11 mouse cellular contexts compared by ENCODE assay signal in the genomic region with DNA sequence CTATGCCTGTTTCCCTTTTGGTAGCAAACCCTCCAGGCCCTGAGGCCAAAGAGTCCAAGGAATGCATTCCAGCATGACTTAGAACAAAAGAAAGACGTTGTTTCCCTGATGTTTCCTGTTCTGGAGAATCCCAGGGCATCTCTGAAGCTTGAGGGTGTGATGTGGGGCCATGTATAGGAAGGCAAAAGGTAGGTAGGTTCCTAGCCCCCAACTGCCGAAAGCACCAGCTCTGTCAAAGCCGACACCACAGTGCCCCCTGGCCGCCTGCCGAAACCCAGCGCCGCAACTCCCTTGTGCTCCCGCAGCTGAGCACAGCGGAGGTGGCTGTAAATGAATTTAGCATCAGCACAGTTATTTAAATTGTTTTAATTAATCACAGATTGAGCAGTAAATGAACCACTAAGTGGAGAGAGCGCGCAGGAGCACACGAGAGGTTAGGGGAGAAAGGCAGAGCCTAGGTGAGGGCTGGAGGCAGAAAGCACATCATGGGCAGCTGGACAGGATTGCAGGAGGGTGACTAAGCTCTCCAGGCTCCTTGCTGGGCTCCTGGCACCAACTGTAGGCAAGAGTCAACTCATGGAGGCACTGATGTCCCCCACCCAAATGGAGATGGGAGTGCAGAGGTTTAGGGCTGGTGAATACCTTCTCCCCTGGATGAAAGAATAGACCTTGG. TPM values are rescaled to one million over a fixed set of nuclear protein-coding genes. Genes with fewer than 3 reads are reported as not detected.
DNase-seq lines count a peak whose midpoint lies in the region; ATAC-seq and TF ChIP-seq lines count a peak whose summit lies in the region.
"Had no signal": no experiment of that assay in that cellular context is flagged by ENCODE, and none has a peak within 500 bp of the region (broad histone marks: within the 10 kb centered on the region; RNA-seq: fewer than 3 reads in every experiment).

No protein-coding gene starts in this region.

- in situ Hi-C loops in ES-E14 (cut with MboI; ENCODE audit: low sequenced_read_pairs in 2 of 2, unreplicated experiment in 2 of 2) = no loop called here

- H3K27me3 ChIP-seq in hindbrain, embryonic 11.5 days (ENCODE audit: control insufficient read depth, insufficient read depth, low read length) = no peaks in the 10 kb centered on the region
- H3K27me3 ChIP-seq in hindbrain, embryonic 10.5 days (ENCODE audit: insufficient read depth, poor library complexity, severe bottlenecking) = no peaks in the 10 kb centered on the region
- no peaks in the 10 kb centered on the region for H3K27me3 ChIP-seq in forebrain, embryonic 15.5 days
- H3K27me3 ChIP-seq in midbrain, postnatal 0 days (ENCODE audit: insufficient read depth, low read length) = no peaks in the 10 kb centered on the region
- H3K27me3 ChIP-seq: stomach, embryonic 15.5 days had no signal

- peak; percentile 36 for DNase-seq in hindbrain, embryonic 11.5 days (ENCODE audit: low spot score)
- no peak for DNase-seq in hindbrain, embryonic 10.5 days (ENCODE audit: low spot score)
- DNase-seq in ES-E14 (ENCODE audit: low read depth, low spot score) = peak; percentile 22
- peak; percentile 45 for DNase-seq in midbrain, postnatal 0 days (ENCODE audit: low spot score)
- no peak for DNase-seq in thymus, postnatal 10 days (ENCODE audit: low spot score in 2 of 2)
- DNase-seq: gastrocnemius, postnatal 36 days had no signal

- WGBS in hindbrain, embryonic 11.5 days = 22% methylated on average over 12 of the region's 12 CpGs
- 26% methylated on average over 12 of the region's 12 CpGs for WGBS in hindbrain, embryonic 10.5 days
- 9% methylated on average over 12 of the region's 12 CpGs for WGBS in forebrain, embryonic 15.5 days
- WGBS in midbrain, postnatal 0 days = 31% methylated on average over 12 of the region's 12 CpGs

- no peak overlapping the region for H3K9ac ChIP-seq in hindbrain, embryonic 11.5 days (ENCODE audit: low read depth, low read length)
- H3K9ac ChIP-seq in ES-E14 (ENCODE audit: insufficient read depth, low read depth, low read length, poor library complexity, severe bottlenecking) = no peak overlapping the region
- H3K9ac ChIP-seq in forebrain, embryonic 15.5 days (replicated peaks) = no peak overlapping the region
- H3K9ac ChIP-seq in midbrain, postnatal 0 days (replicated peaks; ENCODE audit: low read length, poor library complexity, severe bottlenecking) = no peak overlapping the region
- H3K9ac ChIP-seq: stomach, embryonic 15.5 days had no signal

- no peaks in the 10 kb centered on the region for H3K4me1 ChIP-seq in hindbrain, embryonic 11.5 days (replicated peaks; ENCODE audit: control insufficient read depth, insufficient read depth, low read length)
- no peaks in the 10 kb centered on the region for H3K4me1 ChIP-seq in hindbrain, embryonic 10.5 days (replicated peaks)
- H3K4me1 ChIP-seq in ES-E14 (ENCODE audit: control insufficient read depth in 2 of 2, insufficient read depth in 2 of 2, low read length in 2 of 2, poor library complexity in 1 of 2) = peaks cover 0 to 4% of the 10 kb centered on the region in 2 experiments; a peak in 1 of 4 replicates
- H3K4me1 ChIP-seq in forebrain, embryonic 15.5 days = no peaks in the 10 kb centered on the region
- no peaks in the 10 kb centered on the region for H3K4me1 ChIP-seq in midbrain, postnatal 0 days (ENCODE audit: insufficient read depth, low read length)
- H3K4me1 ChIP-seq: stomach, embryonic 15.5 days had no signal

- ATAC-seq in hindbrain, embryonic 11.5 days (ENCODE audit: low FRiP score) = peak; percentile 45
- peak; percentile 68; the same call in 1 of the 2 replicates for ATAC-seq in forebrain, embryonic 15.5 days (replicated peaks)
- no peak for ATAC-seq in midbrain, postnatal 0 days (ENCODE audit: low FRiP score)
- no peak for ATAC-seq in activated CD4-positive, CD25-positive, alpha-beta regulatory T cell, adult 4 months
- ATAC-seq in inflammation-experienced regulatory T-cells, adult 6 months = no peak

- H3K9me3 ChIP-seq in hindbrain, embryonic 11.5 days (ENCODE audit: control insufficient read depth, low read length) = no peaks in the 10 kb centered on the region
- H3K9me3 ChIP-seq in hindbrain, embryonic 10.5 days = no peaks in the 10 kb centered on the region
- H3K9me3 ChIP-seq in ES-E14 (ENCODE audit: control insufficient read depth, insufficient read depth, low read depth, low read length) = no peaks in the 10 kb centered on the region
- no peaks in the 10 kb centered on the region for H3K9me3 ChIP-seq in forebrain, embryonic 15.5 days
- no peaks in the 10 kb centered on the region for H3K9me3 ChIP-seq in midbrain, postnatal 0 days (ENCODE audit: low read length)
- H3K9me3 ChIP-seq: stomach, embryonic 15.5 days had no signal

- H3K4me3 ChIP-seq in hindbrain, embryonic 11.5 days (ENCODE audit: low read depth, low read length) = no peak overlapping the region
- no peak overlapping the region for H3K4me3 ChIP-seq in hindbrain, embryonic 10.5 days
- H3K4me3 ChIP-seq in ES-E14 (ENCODE audit: insufficient read depth in 1 of 2, low read depth in 1 of 2, low read length in 2 of 2, poor library complexity in 1 of 2, severe bottlenecking in 1 of 2) = no peak overlapping the region
- no peak overlapping the region for H3K4me3 ChIP-seq in forebrain, embryonic 15.5 days
- H3K4me3 ChIP-seq in midbrain, postnatal 0 days (ENCODE audit: low read depth, low read length) = no peak overlapping the region
- H3K4me3 ChIP-seq: stomach, embryonic 15.5 days had no signal

- no peak overlapping the region for H3K4me2 ChIP-seq in hindbrain, embryonic 11.5 days (replicated peaks; ENCODE audit: low read depth, low read length)
- no peak overlapping the region for H3K4me2 ChIP-seq in forebrain, embryonic 15.5 days (replicated peaks)
- no peak overlapping the region for H3K4me2 ChIP-seq in midbrain, postnatal 0 days (ENCODE audit: low read depth, low read length, poor library complexity, severe bottlenecking)
- H3K4me2 ChIP-seq: stomach, embryonic 15.5 days had no signal

- no peak overlapping the region for H3K27ac ChIP-seq in hindbrain, embryonic 11.5 days (ENCODE audit: low read depth, low read length)
- no peak overlapping the region for H3K27ac ChIP-seq in hindbrain, embryonic 10.5 days
- no peak overlapping the region for H3K27ac ChIP-seq in ES-E14 (ENCODE audit: insufficient read depth, low read depth, low read length, poor library complexity, severe bottlenecking)
- H3K27ac ChIP-seq in forebrain, embryonic 15.5 days (replicated peaks) = no peak overlapping the region
- H3K27ac ChIP-seq in midbrain, postnatal 0 days (ENCODE audit: low read depth, low read length) = no peak overlapping the region
- H3K27ac ChIP-seq: stomach, embryonic 15.5 days had no signal

- no peaks in the 10 kb centered on the region for H3K36me3 ChIP-seq in hindbrain, embryonic 11.5 days (ENCODE audit: control insufficient read depth, insufficient read depth, low read length)
- H3K36me3 ChIP-seq in hindbrain, embryonic 10.5 days = no peaks in the 10 kb centered on the region
- H3K36me3 ChIP-seq in ES-E14 (ENCODE audit: control insufficient read depth, insufficient read depth, low read length, poor library complexity, severe bottlenecking) = no peaks in the 10 kb centered on the region
- no peaks in the 10 kb centered on the region for H3K36me3 ChIP-seq in forebrain, embryonic 15.5 days
- H3K36me3 ChIP-seq in midbrain, postnatal 0 days (ENCODE audit: insufficient read depth, low read length) = no peaks in the 10 kb centered on the region
- H3K36me3 ChIP-seq: stomach, embryonic 15.5 days had no signal

- TF ChIP-seq CTCF in midbrain, postnatal 0 days (IDR thresholded peaks at IDR 0.05) = peak; percentile 66

TF ChIP-seq in ES-E14, 5 proteins besides CTCF, POLR2A, EP300 and RAD21:
- peak; percentile 60; the same call in 1 of the 2 replicates for TF ChIP-seq ZC3H11A (IDR thresholded peaks at IDR 0.05; ENCODE audit: borderline replicate concordance, low read depth, low read length)
- TF ChIP-seq ZNF384 (IDR thresholded peaks at IDR 0.05; ENCODE audit: low read depth, low read length) = no peak

RNA-seq across cellular contexts. Expression of a gene that starts 25.5 kb away (rescaled TPM):
- not detected in 2 replicates for polyA plus RNA-seq in hindbrain, embryonic 11.5 days (2014; fragmentation: Nextera tagmentation; extraction: Ambion mirVana)
- polyA plus RNA-seq in hindbrain, embryonic 10.5 days (2016; fragmentation: Nextera tagmentation; extraction: Ambion mirVana) = not detected in 2 replicates
- 0.13 TPM in 1 of 2 replicates, not detected in the other for total RNA-seq in ES-E14 (2012; rRNA removed)
- not detected in 2 replicates for polyA plus RNA-seq in forebrain, embryonic 15.5 days (2015; fragmentation: Nextera tagmentation; extraction: Ambion mirVana)
- not detected in 2 replicates for total RNA-seq in midbrain, postnatal 0 days (2014; rRNA removed)
- not detected in 2 replicates for polyA plus RNA-seq in midbrain, postnatal 0 days (2015; fragmentation: Nextera tagmentation; extraction: Ambion mirVana)
- not detected for polyA plus RNA-seq in activated CD4-positive, CD25-positive, alpha-beta regulatory T cell, adult 4 months (2017; shearing (Covaris generic))
- under 1 TPM in 1 of 3 experiments, not detected in 2; 0.24 TPM for polyA plus RNA-seq in inflammation-experienced regulatory T-cells, adult 6 months (2017; shearing (Covaris generic))
- total RNA-seq: gastrocnemius, postnatal 36 days; left cerebral cortex, postnatal 10 days had no signal

Comparison
In these comparisons a context has a peak if more than half of its experiments do, and no peak if none do; other contexts are left out.
1. DNase-seq: peak in hindbrain, embryonic 11.5 days (single experiment), ES-E14 (single experiment) and midbrain, postnatal 0 days (single experiment); none in hindbrain, embryonic 10.5 days (single experiment) and thymus, postnatal 10 days (0 of 2).
2. ATAC-seq: peak in hindbrain, embryonic 11.5 days (single experiment) and forebrain, embryonic 15.5 days (single experiment); none in midbrain, postnatal 0 days (single experiment), activated CD4-positive, CD25-positive, alpha-beta regulatory T cell, adult 4 months (single experiment) and inflammation-experienced regulatory T-cells, adult 6 months (single experiment).